ENCODE assay signal across 17 mouse cellular contexts in genomic region chr2:130657541-130657940, GRCm38 (mm10). TPM values are rescaled to one million over a fixed set of nuclear protein-coding genes. Genes with fewer than 3 reads are reported as not detected.
DNase-seq lines count a peak whose midpoint lies in the region; ATAC-seq lines count a peak whose summit lies in the region.
"Had no signal": no experiment of that assay in that cellular context is flagged by ENCODE, and none has a peak within 500 bp of the region (broad histone marks: within the 10 kb centered on the region; RNA-seq: fewer than 3 reads in every experiment).

No protein-coding gene starts in this region.

- H3K27me3 ChIP-seq in kidney, embryonic 15.5 days: no peaks in the 10 kb centered on the region
- H3K27me3 ChIP-seq in intestine, embryonic 15.5 days (replicated peaks): no peaks in the 10 kb centered on the region
- H3K27me3 ChIP-seq: embryonic facial prominence, embryonic 12.5 days; limb, embryonic 12.5 days; lung, embryonic 15.5 days; stomach, embryonic 15.5 days had no signal

- peak; percentile 79 for DNase-seq in left cerebral cortex, adult 11 months (ENCODE audit: low spot score)
- DNase-seq in left cerebral cortex, postnatal 4 days: no peak
- peak; percentile 82 for DNase-seq in layer of hippocampus, adult 11-12 months (ENCODE audit: low spot score)
- DNase-seq in left cerebral cortex, adult 18-20 months (ENCODE audit: low spot score in 2 of 2): peak; percentile 89 to 92
- DNase-seq in right cerebral cortex, postnatal 14 days: peak; percentile 58
- DNase-seq: cerebellum, postnatal 10 days; heart, adult 18-20 months; kidney, adult 9 months; thymus, postnatal 25 days had no signal

- no peak overlapping the region for H3K27ac ChIP-seq in kidney, embryonic 15.5 days
- H3K27ac ChIP-seq in intestine, embryonic 15.5 days: no peak overlapping the region
- H3K27ac ChIP-seq: embryonic facial prominence, embryonic 12.5 days; limb, embryonic 12.5 days; lung, embryonic 15.5 days; stomach, embryonic 15.5 days had no signal

- H3K9ac ChIP-seq in kidney, embryonic 15.5 days: no peak overlapping the region
- H3K9ac ChIP-seq in intestine, embryonic 15.5 days: no peak overlapping the region
- H3K9ac ChIP-seq: embryonic facial prominence, embryonic 12.5 days; limb, embryonic 12.5 days; lung, embryonic 15.5 days; stomach, embryonic 15.5 days had no signal

- no peak overlapping the region for H3K4me2 ChIP-seq in kidney, embryonic 15.5 days
- H3K4me2 ChIP-seq in intestine, embryonic 15.5 days (replicated peaks): no peak overlapping the region
- H3K4me2 ChIP-seq: embryonic facial prominence, embryonic 12.5 days; limb, embryonic 12.5 days; lung, embryonic 15.5 days; stomach, embryonic 15.5 days had no signal

- no peak for ATAC-seq in kidney, embryonic 15.5 days (replicated peaks; ENCODE audit: low FRiP score)
- no peak for ATAC-seq in intestine, embryonic 15.5 days
- ATAC-seq in activated CD4-positive, CD25-positive, alpha-beta regulatory T cell, adult 4 months: no peak
- ATAC-seq: hindbrain, embryonic 16.5 days had no signal

- H3K4me3 ChIP-seq in kidney, embryonic 15.5 days (replicated peaks): no peak overlapping the region
- H3K4me3 ChIP-seq in intestine, embryonic 15.5 days (replicated peaks): no peak overlapping the region
- H3K4me3 ChIP-seq: embryonic facial prominence, embryonic 12.5 days; limb, embryonic 12.5 days; lung, embryonic 15.5 days; stomach, embryonic 15.5 days had no signal

- H3K9me3 ChIP-seq in kidney, embryonic 15.5 days (replicated peaks): no peaks in the 10 kb centered on the region
- no peaks in the 10 kb centered on the region for H3K9me3 ChIP-seq in intestine, embryonic 15.5 days
- H3K9me3 ChIP-seq: embryonic facial prominence, embryonic 12.5 days; limb, embryonic 12.5 days; lung, embryonic 15.5 days; stomach, embryonic 15.5 days had no signal

- H3K36me3 ChIP-seq in kidney, embryonic 15.5 days: peaks cover 99% of the 10 kb centered on the region
- H3K36me3 ChIP-seq in intestine, embryonic 15.5 days: peaks cover 41% of the 10 kb centered on the region

- peaks cover 2% of the 10 kb centered on the region for H3K4me1 ChIP-seq in kidney, embryonic 15.5 days
- no peaks in the 10 kb centered on the region for H3K4me1 ChIP-seq in intestine, embryonic 15.5 days (replicated peaks)
- H3K4me1 ChIP-seq: embryonic facial prominence, embryonic 12.5 days; stomach, embryonic 15.5 days had no signal

- intact Hi-C loops in left cerebral cortex, postnatal 4 days (cut with DNase I): no loop called here

- WGBS in kidney, embryonic 15.5 days: 84% methylated on average over 6 of the region's 6 CpGs
- WGBS in intestine, embryonic 15.5 days: 86% methylated on average over 6 of the region's 6 CpGs

RNA-seq across cellular contexts. Expression of gene Ddrgk1, which starts 6.9 kb away (rescaled TPM):
- 10 to 100 TPM; 56.3 to 68.9 TPM for total RNA-seq in left cerebral cortex, postnatal 4 days (2021)
- total RNA-seq in left cerebral cortex, adult 18-20 months (2021): 100 to 1,000 TPM; 102 to 109 TPM
- polyA plus RNA-seq in kidney, embryonic 15.5 days (2015; fragmentation: Nextera tagmentation; extraction: Ambion mirVana): 64.7 and 76.8 TPM in 2 replicates
- 74.5 and 78.2 TPM in 2 replicates for polyA plus RNA-seq in intestine, embryonic 15.5 days (2015; fragmentation: Nextera tagmentation; extraction: Ambion mirVana)
- polyA plus RNA-seq in activated CD4-positive, CD25-positive, alpha-beta regulatory T cell, adult 4 months (2017; shearing (Covaris generic)): 100 to 1,000 TPM; 120 to 135 TPM

RNA-seq across cellular contexts. Expression of gene Itpa, which starts 9.9 kb away (rescaled TPM):
- total RNA-seq in left cerebral cortex, postnatal 4 days (2021): 10 to 100 TPM; 48.3 to 48.7 TPM
- total RNA-seq in left cerebral cortex, adult 18-20 months (2021): 10 to 100 TPM; 34.9 to 38.2 TPM
- polyA plus RNA-seq in kidney, embryonic 15.5 days (2015; fragmentation: Nextera tagmentation; extraction: Ambion mirVana): 118 and 120 TPM in 2 replicates
- 84.5 and 88.1 TPM in 2 replicates for polyA plus RNA-seq in intestine, embryonic 15.5 days (2015; fragmentation: Nextera tagmentation; extraction: Ambion mirVana)
- 10 to 100 TPM; 42.4 to 47.3 TPM for polyA plus RNA-seq in activated CD4-positive, CD25-positive, alpha-beta regulatory T cell, adult 4 months (2017; shearing (Covaris generic))

RNA-seq across cellular contexts. Expression of gene Lzts3, which starts 14.9 kb away (rescaled TPM):
- 10 to 100 TPM; 29.0 to 34.9 TPM for total RNA-seq in left cerebral cortex, postnatal 4 days (2021)
- total RNA-seq in left cerebral cortex, adult 18-20 months (2021): 100 to 1,000 TPM; 193 to 229 TPM
- polyA plus RNA-seq in kidney, embryonic 15.5 days (2015; fragmentation: Nextera tagmentation; extraction: Ambion mirVana): 12.2 and 13.0 TPM in 2 replicates
- polyA plus RNA-seq in intestine, embryonic 15.5 days (2015; fragmentation: Nextera tagmentation; extraction: Ambion mirVana): 13.9 and 16.5 TPM in 2 replicates
- polyA plus RNA-seq in activated CD4-positive, CD25-positive, alpha-beta regulatory T cell, adult 4 months (2017; shearing (Covaris generic)): under 1 TPM in 1 of 2 experiments, not detected in 1; 0.15 TPM

RNA-seq across cellular contexts. Expression of gene Ubox5, which starts 27.7 kb away (rescaled TPM):
- 1 to 10 TPM; 8.8 to 9.1 TPM for total RNA-seq in left cerebral cortex, postnatal 4 days (2021)
- total RNA-seq in left cerebral cortex, adult 18-20 months (2021): 10 to 100 TPM in 1 of 2 experiments, 1 to 10 TPM in 1; 8.2 to 10.7 TPM
- polyA plus RNA-seq in kidney, embryonic 15.5 days (2015; fragmentation: Nextera tagmentation; extraction: Ambion mirVana): 12.6 and 13.6 TPM in 2 replicates
- 12.0 and 12.2 TPM in 2 replicates for polyA plus RNA-seq in intestine, embryonic 15.5 days (2015; fragmentation: Nextera tagmentation; extraction: Ambion mirVana)
- 1 to 10 TPM; 8.4 to 9.0 TPM for polyA plus RNA-seq in activated CD4-positive, CD25-positive, alpha-beta regulatory T cell, adult 4 months (2017; shearing (Covaris generic))

RNA-seq across cellular contexts. Expression of gene Fastkd5, which starts 27.7 kb away (rescaled TPM):
- 1 to 10 TPM; 7.8 to 9.7 TPM for total RNA-seq in left cerebral cortex, postnatal 4 days (2021)
- total RNA-seq in left cerebral cortex, adult 18-20 months (2021): 10 to 100 TPM in 1 of 2 experiments, 1 to 10 TPM in 1; 7.8 to 13.4 TPM
- 17.3 TPM in 2 replicates for polyA plus RNA-seq in kidney, embryonic 15.5 days (2015; fragmentation: Nextera tagmentation; extraction: Ambion mirVana)
- polyA plus RNA-seq in intestine, embryonic 15.5 days (2015; fragmentation: Nextera tagmentation; extraction: Ambion mirVana): 14.0 and 16.3 TPM in 2 replicates
- polyA plus RNA-seq in activated CD4-positive, CD25-positive, alpha-beta regulatory T cell, adult 4 months (2017; shearing (Covaris generic)): 10 to 100 TPM in 1 of 2 experiments, 1 to 10 TPM in 1; 9.0 to 11.0 TPM

Comparison
In these comparisons a context has a peak if more than half of its experiments do, and no peak if none do; other contexts are left out.
1. RNA of gene Lzts3, which starts 14.9 kb away (polyA plus RNA-seq): 13.9 to 16.5 TPM in intestine, embryonic 15.5 days and 12.2 to 13.0 TPM in kidney, embryonic 15.5 days; 0.15 TPM in activated CD4-positive, CD25-positive, alpha-beta regulatory T cell, adult 4 months; every median in the first group is over 10 times any median in the second.